Mouse (Mus musculus) hindbrain, embryonic 12.5 days (tissue): Measurements from ENCODE around the gene Arhgap22. TPM values are rescaled to one million over a fixed set of nuclear protein-coding genes. Genes with fewer than 3 reads are reported as not detected.
A peak's percentile ranks its signal among the peaks of the same experiment; 100 is the strongest.

Experiments used
- ATAC-seq: fragments of 200-750 bp; cut with Nextera tagmentation; 2 replicates; pipeline ENCODE4 v1.8.0; 2017; ENCODE audit warnings: moderate TSS enrichment; ENCODE audit not compliant: low FRiP score
- H3K27ac ChIP-seq: fragments of 300-500 bp; sonication (generic); 2 replicates; pipeline ENCODE4 v1.5.1; 2016; ENCODE audit warnings: mild to moderate bottlenecking
- H3K27me3 ChIP-seq: fragments of 300-500 bp; sonication (generic); 2 replicates; pipeline ENCODE4 v1.6.1; 2016; ENCODE audit warnings: mild to moderate bottlenecking
- H3K36me3 ChIP-seq: fragments of 300-500 bp; sonication (generic); 2 replicates; pipeline ENCODE4 v1.6.1; 2016; ENCODE audit warnings: mild to moderate bottlenecking
- H3K4me1 ChIP-seq: fragments of 300-500 bp; sonication (generic); 2 replicates; pipeline ENCODE4 v1.6.1; 2016
- H3K4me2 ChIP-seq: fragments of 300-500 bp; sonication (generic); replicated peaks from 2 replicates; pipeline ENCODE4 v1.6.1; 2016; ENCODE audit warnings: mild to moderate bottlenecking
- H3K4me3 ChIP-seq: fragments of 300-500 bp; sonication (generic); 2 replicates; pipeline ENCODE4 v1.5.1; 2016; ENCODE audit warnings: mild to moderate bottlenecking
- H3K9ac ChIP-seq: fragments of 300-500 bp; sonication (generic); 2 replicates; pipeline ENCODE4 v1.6.1; 2016; ENCODE audit warnings: mild to moderate bottlenecking, moderate library complexity
- H3K9me3 ChIP-seq: fragments of 300-500 bp; sonication (generic); replicated peaks from 2 replicates; pipeline ENCODE4 v1.6.1; 2016; ENCODE audit warnings: mild to moderate bottlenecking
- WGBS: fragments of 180-500 bp; shearing (Covaris S2); methylation state at CpG from one replicate; pipeline ENCODE4 v1.1.7; 2016; 5-methylcytosine and 5-hydroxymethylcytosine counted together
- polyA plus RNA-seq: library from polyadenylated mRNA; unstranded; fragments of >200 nt; fragmentation: Nextera tagmentation; extraction: Ambion mirVana; gene quantifications from 2 replicates; pipeline ENCODE4 v1.2.1, GENCODE M21; 2016

Gene Arhgap22
- polyA plus RNA-seq, 1 experiment from 2014 or later, result 2.0 TPM

- Histone ChIP-seq H3K4me2 (no peak overlapping the region), H3K9ac (no peak overlapping the region), H3K9me3 (no peaks in the 10 kb centered on the region), H3K27ac (no peak overlapping the region), H3K4me3 (no peak overlapping the region), H3K4me1 (peaks cover 7% of the 10 kb centered on the region), H3K27me3 (peaks cover 43% of the 10 kb centered on the region), H3K36me3 (no peaks in the 10 kb centered on the region)
- no peak for ATAC-seq
- 64% methylated on average over 4 of the region's 4 CpGs for WGBS
These were observed 133.9 kb downstream of the Arhgap22 start for GRCm38 (mm10) chr14:33347738-33348137.

GRCm38 (mm10) chr14:33348146-33348545 lies 134.3 kb downstream of the Arhgap22 start:
- no peak overlapping the region for H3K4me3 ChIP-seq
- H3K4me2 ChIP-seq, result no peak overlapping the region
- ATAC-seq, result no peak
- H3K27ac ChIP-seq, result no peak overlapping the region
- 83% methylated on average over 1 of the region's 1 CpGs for WGBS
- H3K27me3 ChIP-seq, result peaks cover 47% of the 10 kb centered on the region
- peaks cover 7% of the 10 kb centered on the region for H3K4me1 ChIP-seq
- no peaks in the 10 kb centered on the region for H3K9me3 ChIP-seq
- no peaks in the 10 kb centered on the region for H3K36me3 ChIP-seq
- no peak overlapping the region for H3K9ac ChIP-seq

- ATAC-seq, result 0 out of 2 replicates have a peak, but pooled peaks have one; percentile 35
- Histone ChIP-seq H3K36me3 (no peaks in the 10 kb centered on the region), H3K9ac (peak overlapping the region; percentile 51), H3K27me3 (peaks cover 47% of the 10 kb centered on the region), H3K27ac (no peak overlapping the region), H3K4me1 (peaks cover 7% of the 10 kb centered on the region), H3K9me3 (no peaks in the 10 kb centered on the region), H3K4me3 (peak overlapping the region; percentile 44), H3K4me2 (peak overlapping the region; percentile 83)
- under 1% methylated on average over 33 of the region's 42 CpGs for WGBS
These were observed 137.2 kb downstream of the Arhgap22 start for GRCm38 (mm10) chr14:33351019-33351418.

GRCm38 (mm10) chr14:33351984-33352722 lies 138.3 kb downstream of the Arhgap22 start:
- Histone ChIP-seq H3K36me3 (no peaks in the 10 kb centered on the region), H3K9ac (no peak overlapping the region), H3K4me2 (no peak overlapping the region), H3K4me1 (peaks cover 7% of the 10 kb centered on the region), H3K4me3 (no peak overlapping the region), H3K27ac (no peak overlapping the region), H3K27me3 (peaks cover 47% of the 10 kb centered on the region), H3K9me3 (no peaks in the 10 kb centered on the region)
- WGBS, result 69% methylated on average over 6 of the region's 6 CpGs
- no peak for ATAC-seq

- no peak for ATAC-seq
- no peak overlapping the region for H3K27ac ChIP-seq
- H3K9me3 ChIP-seq, result no peaks in the 10 kb centered on the region
- H3K9ac ChIP-seq, result no peak overlapping the region
- no peak overlapping the region for H3K4me3 ChIP-seq
- no peaks in the 10 kb centered on the region for H3K36me3 ChIP-seq
- no peak overlapping the region for H3K4me2 ChIP-seq
- H3K4me1 ChIP-seq, result peaks cover 7% of the 10 kb centered on the region
- WGBS, result 77% methylated on average over 6 of the region's 6 CpGs
- H3K27me3 ChIP-seq, result peaks cover 47% of the 10 kb centered on the region
These were observed 139.1 kb downstream of the Arhgap22 start for GRCm38 (mm10) chr14:33352890-33353289.

- H3K36me3 ChIP-seq, result no peaks in the 10 kb centered on the region
- no peak for ATAC-seq
These were observed 141.4 kb downstream of the Arhgap22 start for GRCm38 (mm10) chr14:33355276-33355675.

GRCm38 (mm10) chr14:33357600-33358368 lies 144.0 kb downstream of the Arhgap22 start:
- peaks cover 4% of the 10 kb centered on the region; the same call in 1 of the 2 replicates for H3K27me3 ChIP-seq
- no peak overlapping the region for H3K27ac ChIP-seq
- H3K4me3 ChIP-seq, result no peak overlapping the region
- H3K9me3 ChIP-seq, result no peaks in the 10 kb centered on the region
- H3K4me1 ChIP-seq, result peaks cover 15% of the 10 kb centered on the region
- no peaks in the 10 kb centered on the region for H3K36me3 ChIP-seq
- no peak overlapping the region for H3K4me2 ChIP-seq
- WGBS, result 83% methylated on average over 12 of the region's 12 CpGs
- no peak for ATAC-seq
- H3K9ac ChIP-seq, result no peak overlapping the region

More at GRCm38 (mm10) chr14:33355276-33355675, 141.4 kb downstream of the Arhgap22 start:
- H3K4me3 ChIP-seq, result no peak overlapping the region
- peaks cover 29% of the 10 kb centered on the region for H3K27me3 ChIP-seq
- H3K9me3 ChIP-seq, result no peaks in the 10 kb centered on the region
- peaks cover 7% of the 10 kb centered on the region for H3K4me1 ChIP-seq
- WGBS, result 87% methylated on average over 5 of the region's 5 CpGs
- H3K4me2 ChIP-seq, result no peak overlapping the region
- H3K27ac ChIP-seq, result no peak overlapping the region
- H3K9ac ChIP-seq, result no peak overlapping the region

GRCm38 (mm10) chr14:33358891-33359290 lies 145.1 kb downstream of the Arhgap22 start:
- Histone ChIP-seq H3K27ac (no peak overlapping the region), H3K9ac (no peak overlapping the region), H3K4me1 (peaks cover 21% of the 10 kb centered on the region), H3K4me2 (no peak overlapping the region), H3K4me3 (no peak overlapping the region), H3K9me3 (no peaks in the 10 kb centered on the region), H3K36me3 (no peaks in the 10 kb centered on the region), H3K27me3 (no peaks in the 10 kb centered on the region)
- 88% methylated on average over 8 of the region's 8 CpGs for WGBS
- no peak for ATAC-seq

- H3K4me2 ChIP-seq, result no peak overlapping the region
- no peak overlapping the region for H3K27ac ChIP-seq
- H3K4me3 ChIP-seq, result no peak overlapping the region
- H3K36me3 ChIP-seq, result no peaks in the 10 kb centered on the region
- no peaks in the 10 kb centered on the region for H3K27me3 ChIP-seq
- no peak for ATAC-seq
- H3K9me3 ChIP-seq, result no peaks in the 10 kb centered on the region
- 64% methylated on average over 3 of the region's 4 CpGs for WGBS
- H3K4me1 ChIP-seq, result peaks cover 21% of the 10 kb centered on the region
- H3K9ac ChIP-seq, result no peak overlapping the region
These were observed 147.7 kb downstream of the Arhgap22 start for GRCm38 (mm10) chr14:33361546-33361945.

GRCm38 (mm10) chr14:33362122-33362521 lies 148.3 kb downstream of the Arhgap22 start:
- Histone ChIP-seq H3K4me1 (peaks cover 26% of the 10 kb centered on the region), H3K27me3 (no peaks in the 10 kb centered on the region), H3K9ac (no peak overlapping the region), H3K36me3 (no peaks in the 10 kb centered on the region), H3K9me3 (no peaks in the 10 kb centered on the region), H3K4me2 (no peak overlapping the region), H3K27ac (no peak overlapping the region), H3K4me3 (no peak overlapping the region)
- ATAC-seq, result no peak
- whole genome bisulfite sequencing, result 67% methylated on average over 14 of the region's 14 CpGs

- H3K27ac ChIP-seq, result no peak overlapping the region
- 30% methylated on average over 10 of the region's 10 CpGs for WGBS
These were observed 149.0 kb downstream of the Arhgap22 start for GRCm38 (mm10) chr14:33362807-33363206.

GRCm38 (mm10) chr14:33363611-33364010 lies 149.8 kb downstream of the Arhgap22 start:
- peaks cover 29% of the 10 kb centered on the region for H3K4me1 ChIP-seq
- no peaks in the 10 kb centered on the region for H3K9me3 ChIP-seq
- H3K4me3 ChIP-seq, result no peak overlapping the region
- no peak for ATAC-seq
- no peaks in the 10 kb centered on the region for H3K27me3 ChIP-seq
- no peak overlapping the region for H3K27ac ChIP-seq
- no peak overlapping the region for H3K9ac ChIP-seq
- no peak overlapping the region for H3K4me2 ChIP-seq
- 83% methylated on average over 5 of the region's 5 CpGs for WGBS
- H3K36me3 ChIP-seq, result no peaks in the 10 kb centered on the region

More at GRCm38 (mm10) chr14:33362807-33363206, 149.0 kb downstream of the Arhgap22 start:
- Histone ChIP-seq H3K9ac (no peak overlapping the region), H3K4me2 (no peak overlapping the region), H3K27me3 (no peaks in the 10 kb centered on the region), H3K4me1 (peaks cover 29% of the 10 kb centered on the region), H3K9me3 (no peaks in the 10 kb centered on the region), H3K4me3 (no peak overlapping the region), H3K36me3 (no peaks in the 10 kb centered on the region)
- no peak for ATAC-seq
